Mouse (Mus musculus) layer of hippocampus, adult 11-12 months (tissue): Measurements from ENCODE around the gene Rph3a.

Source experiments
- DNase-seq: peaks from one replicate; pipeline ENCODE4 v3.0.0; 2022; ENCODE audit warnings: low spot score

The Rph3a gene

GRCm38 (mm10) chr5:121009811-121010569, at the start of gene Rph3a:
TSS of gene Rph3a (minus strand) at chr5:121010092.
- DNase-seq = no peak

- no peak for DNase-seq
Measured at GRCm38 (mm10) chr5:121058261-121058660, 48.4 kb upstream of the Rph3a start.

GRCm38 (mm10) chr5:121053886-121054285, 44.0 kb upstream of the Rph3a start:
- no peak for DNase-seq

- DNase-seq = no peak
Measured at GRCm38 (mm10) chr5:121041791-121042190, 31.9 kb upstream of the Rph3a start.

- no peak for DNase-seq
Measured at GRCm38 (mm10) chr5:121039465-121039864, 29.6 kb upstream of the Rph3a start.

- no peak for DNase-seq
Measured at GRCm38 (mm10) chr5:121030161-121030560, 20.3 kb upstream of the Rph3a start.

- DNase-seq = no peak
Measured at GRCm38 (mm10) chr5:121019505-121019904, 9.6 kb upstream of the Rph3a start.

- no peak for DNase-seq
Measured at GRCm38 (mm10) chr5:121017699-121018098, 7.8 kb upstream of the Rph3a start.

GRCm38 (mm10) chr5:121016405-121016804, 6.5 kb upstream of the Rph3a start:
- no peak for DNase-seq

- no peak for DNase-seq
Measured at GRCm38 (mm10) chr5:121014496-121014895, 4.6 kb upstream of the Rph3a start.

- no peak for DNase-seq
Measured at GRCm38 (mm10) chr5:121011962-121012361, 2.1 kb upstream of the Rph3a start.

- DNase-seq = peak; percentile 56
Measured at GRCm38 (mm10) chr5:121009406-121009805, 486 bp downstream of the Rph3a start.

GRCm38 (mm10) chr5:121008411-121009239, 1.3 kb downstream of the Rph3a start:
- DNase-seq = no peak

GRCm38 (mm10) chr5:121007563-121007962, 2.3 kb downstream of the Rph3a start:
- no peak for DNase-seq

- DNase-seq = no peak
Measured at GRCm38 (mm10) chr5:121007130-121007529, 2.8 kb downstream of the Rph3a start.

- no peak for DNase-seq
Measured at GRCm38 (mm10) chr5:121006176-121006575, 3.7 kb downstream of the Rph3a start.

- no peak for DNase-seq
Measured at GRCm38 (mm10) chr5:121003781-121004180, 6.1 kb downstream of the Rph3a start.

- no peak for DNase-seq
Measured at GRCm38 (mm10) chr5:120999573-120999972, 10.3 kb downstream of the Rph3a start.

- no peak for DNase-seq
Measured at GRCm38 (mm10) chr5:120988373-120988772, 21.5 kb downstream of the Rph3a start.

GRCm38 (mm10) chr5:120983029-120983428, 26.9 kb downstream of the Rph3a start:
- no peak for DNase-seq

GRCm38 (mm10) chr5:120981211-120981610, 28.7 kb downstream of the Rph3a start:
- no peak for DNase-seq

GRCm38 (mm10) chr5:120980116-120980515, 29.8 kb downstream of the Rph3a start:
- DNase-seq = no peak

- DNase-seq = no peak
Measured at GRCm38 (mm10) chr5:120976138-120976537, 33.8 kb downstream of the Rph3a start.
